Mouse (Mus musculus): ENCODE results near the gene Lin28a.

Lin28a gene

GRCm38 (mm10) chr4:134018779-134019145 lies at the start of gene Lin28a:
Gene Lin28a, minus strand, starts transcription at chr4:134018841.
- no peak for DNase-seq

- DNase-seq: no peak
Measured at GRCm38 (mm10) chr4:134067833-134068544, 49.3 kb upstream of the Lin28a start.

- DNase-seq: no peak
Measured at GRCm38 (mm10) chr4:134067383-134067782, 48.7 kb upstream of the Lin28a start.

GRCm38 (mm10) chr4:134065431-134066004 lies 46.9 kb upstream of the Lin28a start:
- DNase-seq: no peak

GRCm38 (mm10) chr4:134062561-134062960 lies 43.9 kb upstream of the Lin28a start:
- DNase-seq: no peak

- DNase-seq: no peak
Measured at GRCm38 (mm10) chr4:134061944-134062446, 43.4 kb upstream of the Lin28a start.

GRCm38 (mm10) chr4:134061166-134061830 lies 42.7 kb upstream of the Lin28a start:
- no peak for DNase-seq

DNA sequence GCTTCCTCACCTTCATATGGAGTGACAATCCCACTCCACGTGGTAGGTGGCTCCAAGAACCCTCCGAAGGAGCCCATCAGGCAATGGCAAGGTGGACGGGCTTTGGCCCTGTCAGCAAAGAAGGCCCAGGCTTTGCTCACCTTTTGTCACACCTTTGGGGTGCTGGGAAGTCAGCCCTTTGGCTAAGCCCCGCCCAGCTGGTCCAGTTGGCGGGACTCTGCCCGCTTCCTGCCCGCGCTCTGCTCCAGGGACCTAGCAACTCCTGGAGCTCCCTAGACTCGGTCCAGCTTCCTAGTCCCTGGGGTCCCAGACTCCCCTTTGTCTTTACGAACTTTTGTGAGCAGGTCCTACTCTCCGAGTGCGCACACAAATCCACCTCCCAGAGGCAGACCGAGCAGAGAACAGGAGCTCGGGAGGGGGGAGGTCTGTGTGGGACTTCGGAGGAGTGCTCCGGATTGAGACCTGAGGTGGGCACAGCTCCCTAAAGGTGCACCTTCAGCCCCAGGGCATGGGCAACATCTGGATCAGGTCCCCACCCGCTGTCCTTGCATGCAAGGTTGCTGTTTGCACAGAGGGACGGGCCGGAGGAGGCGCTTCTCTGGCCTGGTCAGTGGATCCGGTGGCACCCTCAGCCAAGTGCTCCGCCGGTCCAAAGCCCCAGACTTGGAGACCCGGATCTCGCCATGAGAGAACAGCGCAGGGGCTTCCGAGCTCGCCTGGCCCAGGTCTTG lies 41.7 kb upstream of the Lin28a start, which contains the start of gene Crybg2:
Crybg2 (plus strand) TSS at position 681 of the 731 bp plus-strand sequence.
- DNase-seq: no peak

DNA sequence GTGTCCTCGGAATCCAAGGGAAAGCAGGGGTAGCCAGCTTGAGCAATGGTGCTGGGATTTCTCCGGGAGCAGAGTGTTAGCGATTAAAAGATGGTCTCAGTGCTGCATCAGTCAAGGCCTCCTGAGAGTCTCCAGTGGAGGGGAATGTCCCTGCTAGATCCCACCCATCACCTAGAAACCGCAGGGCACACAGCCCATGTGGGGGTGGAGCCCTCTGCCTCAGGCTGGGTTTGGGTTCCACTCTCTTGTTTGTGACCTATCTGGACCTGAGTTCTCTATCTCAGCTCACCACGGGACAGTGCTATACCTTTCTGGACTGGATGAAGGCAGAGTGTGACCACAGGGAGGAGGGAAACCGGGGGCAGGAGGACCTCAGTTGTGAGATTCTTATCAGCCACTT lies 40.3 kb upstream of the Lin28a start:
- no peak for DNase-seq

GRCm38 (mm10) chr4:134058166-134058715 lies 39.6 kb upstream of the Lin28a start:
- DNase-seq: no peak

DNA sequence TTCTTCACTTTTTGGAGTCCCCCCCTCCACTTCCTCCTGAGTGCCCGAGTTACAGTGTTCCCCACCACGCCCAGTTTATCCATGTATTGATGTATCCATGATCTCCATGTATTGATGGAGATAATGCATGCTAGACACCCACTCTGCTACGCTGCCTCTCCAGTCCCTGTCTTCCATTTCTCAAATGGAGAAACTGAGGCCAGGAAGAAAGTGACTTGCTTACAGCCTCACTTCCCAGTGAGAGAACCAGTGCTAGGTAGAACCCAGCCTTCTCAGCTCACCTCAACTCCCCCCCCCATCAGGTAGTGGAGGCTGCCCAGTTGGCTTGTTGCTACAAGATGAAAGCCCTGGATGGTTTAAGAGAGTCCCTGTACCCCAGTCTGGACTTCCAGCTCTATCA lies 34.9 kb upstream of the Lin28a start, which contains the start of gene Zfp683:
Zfp683 (plus strand) TSS at position 301 of the 400 bp plus-strand sequence.
- DNase-seq: no peak

GRCm38 (mm10) chr4:134052560-134052959 lies 33.9 kb upstream of the Lin28a start:
- no peak for DNase-seq

DNA sequence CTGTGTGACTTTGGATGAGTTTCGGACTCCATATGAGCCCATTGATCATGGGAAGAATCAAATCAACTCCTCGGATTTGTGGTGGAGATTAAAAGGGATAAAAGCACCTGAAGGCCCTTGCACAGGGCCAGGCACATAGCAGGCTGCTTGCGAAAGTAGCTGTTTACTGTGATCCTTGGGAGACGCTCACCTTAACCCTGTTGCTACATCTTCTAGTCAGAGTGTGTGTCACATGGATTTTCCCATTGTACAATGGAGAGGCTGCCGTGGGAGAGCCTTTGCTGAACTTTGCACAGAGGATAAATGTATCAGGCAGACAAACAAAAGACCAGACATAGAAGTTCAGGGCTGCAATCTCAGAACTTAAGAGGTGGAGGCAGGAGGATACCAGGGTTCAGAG lies 33.3 kb upstream of the Lin28a start:
- no peak for DNase-seq

DNA sequence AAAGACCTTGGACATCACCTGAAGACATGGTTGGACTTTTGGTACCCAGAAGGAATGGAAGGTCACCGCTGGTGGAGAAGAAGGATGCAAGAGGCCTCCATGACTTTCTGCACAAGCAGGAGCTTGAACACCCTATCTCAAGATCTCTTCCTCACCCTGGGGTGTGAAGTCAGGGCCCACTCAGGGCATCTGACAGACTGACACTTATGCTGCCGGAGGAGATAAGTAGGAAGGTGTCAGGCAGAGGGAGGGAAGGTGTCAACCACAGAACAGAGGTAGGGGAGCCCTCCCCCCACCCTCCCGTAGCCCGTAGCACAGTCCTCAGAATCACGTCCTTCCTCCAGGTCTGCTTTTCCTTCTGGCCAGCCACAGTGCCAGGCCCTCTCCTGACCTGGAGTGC lies 29.0 kb upstream of the Lin28a start:
- no peak for DNase-seq

GRCm38 (mm10) chr4:134043041-134043440 lies 24.4 kb upstream of the Lin28a start:
- DNase-seq: no peak

GRCm38 (mm10) chr4:134041317-134042123 lies 22.9 kb upstream of the Lin28a start:
- no peak for DNase-seq

DNA sequence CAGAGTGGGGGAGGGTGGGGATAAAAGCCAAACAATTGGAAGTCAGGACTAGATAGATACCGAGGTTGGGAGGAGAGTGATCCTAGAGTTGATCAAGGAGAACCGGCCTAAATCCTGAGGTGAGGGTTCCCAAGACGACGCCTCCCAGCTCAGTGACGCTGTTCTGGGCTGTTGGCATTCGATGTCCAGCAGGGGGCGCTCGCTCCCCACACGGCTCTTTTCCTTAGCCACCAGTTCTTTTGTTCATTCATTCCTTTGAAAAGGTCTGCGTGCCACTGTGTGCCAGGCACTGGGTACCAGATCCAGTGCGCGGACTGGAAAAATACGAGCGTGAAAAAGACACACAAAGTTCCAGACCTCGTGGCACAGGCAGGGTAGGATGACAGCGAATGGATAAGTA lies 17.3 kb upstream of the Lin28a start:
- DNase-seq: peak; percentile 81

DNA sequence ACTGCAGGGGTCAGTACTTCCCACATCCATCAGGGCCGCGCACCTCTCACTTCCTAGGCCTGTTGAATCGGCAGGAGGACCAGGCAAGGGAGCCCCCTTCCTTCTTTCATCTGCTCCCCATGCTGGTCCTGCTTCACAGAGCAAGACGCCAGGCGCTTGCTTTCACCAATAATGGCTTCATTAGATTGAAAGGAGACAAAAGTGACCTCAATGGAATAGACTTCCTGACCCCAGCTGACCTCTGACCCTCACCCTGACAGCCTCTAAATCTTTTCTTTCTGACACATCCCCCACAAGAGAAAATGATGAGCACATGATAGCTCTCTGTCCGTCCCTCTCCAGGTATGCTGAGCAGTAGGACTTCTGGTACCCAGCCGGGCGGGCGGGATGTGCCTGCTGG lies 7.2 kb upstream of the Lin28a start:
- no peak for DNase-seq

GRCm38 (mm10) chr4:134020621-134021020 lies 2.0 kb upstream of the Lin28a start:
- DNase-seq: no peak

DNA sequence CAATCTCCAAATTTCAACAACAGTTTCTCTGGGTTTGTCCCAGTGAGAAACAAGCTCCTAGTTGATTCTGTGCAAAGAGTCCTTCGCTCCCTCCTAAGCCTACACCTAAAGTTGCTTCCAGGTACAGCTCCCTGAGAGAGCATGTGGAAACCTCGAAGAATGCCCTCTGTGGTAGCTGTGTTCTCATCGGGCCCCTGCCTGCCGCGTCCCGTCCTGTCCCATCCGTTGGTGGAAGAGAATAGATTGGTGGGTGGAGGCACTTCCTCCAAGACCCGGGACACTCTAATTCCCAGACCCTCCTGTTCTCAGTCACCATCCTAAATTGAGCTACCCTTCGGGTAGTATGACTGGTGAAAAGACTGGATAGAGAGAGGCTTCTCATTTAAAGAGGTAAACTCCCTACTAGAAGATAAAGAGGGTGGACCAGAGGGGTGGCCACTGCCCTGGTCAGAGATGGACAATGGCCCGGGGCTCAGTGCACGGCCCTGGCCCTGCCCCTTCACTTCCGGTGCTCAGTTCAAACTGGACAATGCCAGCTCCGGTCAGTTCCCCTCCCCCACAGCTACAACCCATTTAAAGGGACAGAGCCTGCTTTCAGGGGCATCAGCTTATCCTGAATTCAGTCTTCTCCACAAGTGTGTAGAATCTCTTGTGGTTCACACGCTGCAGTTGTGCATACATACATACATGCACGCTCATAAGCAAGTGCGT lies 1.2 kb upstream of the Lin28a start:
- no peak for DNase-seq

DNA sequence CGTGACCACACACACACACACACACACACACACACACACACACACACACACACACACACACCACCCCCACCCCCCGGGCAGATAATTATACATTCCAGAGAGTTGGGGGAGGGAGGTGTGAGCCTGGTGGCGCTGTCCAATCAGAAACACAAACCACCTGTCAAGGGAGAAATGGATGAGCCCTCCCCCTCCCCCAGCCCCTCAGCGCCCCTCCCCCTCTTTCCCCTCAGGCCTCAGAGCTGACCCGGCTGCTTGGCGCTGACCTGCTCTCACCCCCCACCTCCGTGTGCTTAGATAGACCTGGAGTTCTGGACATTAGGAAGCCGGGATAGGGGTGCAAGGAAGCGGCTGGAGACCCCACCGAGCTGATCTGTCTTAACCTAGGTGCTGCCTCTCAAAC lies 569 bp upstream of the Lin28a start:
- no peak for DNase-seq

Measured in layer of hippocampus, adult 9-11 months (tissue).